Mouse (Mus musculus) thymus, adult 2 months (tissue): ENCODE results near the gene Mfsd4a.
A peak's percentile ranks its signal among the peaks of the same experiment; 100 is the strongest.

Experiments used
- CTCF ChIP-seq: fragments of 200-500 bp; IDR thresholded peaks from 2 replicates; pipeline ENCODE4 v1.5.1; 2012; ENCODE audit warnings: mild to moderate bottlenecking, control low read depth, low read length, moderate library complexity, borderline replicate concordance; ENCODE audit not compliant: control insufficient read depth, poor library complexity, insufficient read depth; ENCODE audit errors: extremely low read depth
- POLR2A ChIP-seq: fragments of 200-500 bp; IDR thresholded peaks from 2 replicates; pipeline ENCODE4 v1.6.1; 2012; ENCODE audit warnings: mild to moderate bottlenecking, low read length, control low read depth, moderate library complexity; ENCODE audit not compliant: control insufficient read depth, poor library complexity, insufficient read depth; ENCODE audit errors: extremely low read depth

DNA sequence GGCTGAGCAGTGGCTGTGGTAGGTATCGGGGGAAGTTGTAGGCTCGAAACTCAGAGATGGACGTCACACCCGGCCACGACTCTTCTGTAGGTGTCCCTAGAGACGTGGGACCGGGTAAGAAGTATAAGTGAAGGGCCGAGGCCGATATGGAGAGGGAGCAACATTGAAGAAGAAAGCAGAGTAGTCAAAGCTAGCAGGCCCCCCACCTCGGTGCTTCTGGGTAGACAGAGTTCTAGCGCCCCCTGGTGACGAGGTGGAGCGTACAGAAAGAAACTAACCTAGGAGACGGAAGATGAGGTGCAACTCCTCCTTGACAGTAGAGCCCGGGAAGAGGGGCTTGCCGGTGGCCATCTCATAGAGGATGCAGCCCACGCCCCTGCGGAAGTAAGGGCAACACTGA, 48.7 kb upstream of the Mfsd4a start:
- TF ChIP-seq POLR2A (no peak), CTCF (peak; percentile 81; the same call in 1 of the 2 replicates)
